Mouse (Mus musculus) heart, adult 9 months (tissue): Measurements from ENCODE around the gene Mpg.
"Not testable (repeated sequence)": the region's sequence is repeated elsewhere in the genome, so short reads cannot be mapped to it uniquely, and the experiment has no call there.

Source experiments
- DNase-seq, 2 experiments: peaks; one replicate each; pipeline ENCODE4 v3.0.0; 2022; ENCODE audit warnings: low spot score in 2 of 2

Mpg gene

GRCm38 (mm10) chr11:32226124-32226871 lies at the start of gene Mpg:
Gene Mpg, plus strand, starts transcription at chr11:32226505.
- peak; percentile 87 to 89 for DNase-seq

DNA sequence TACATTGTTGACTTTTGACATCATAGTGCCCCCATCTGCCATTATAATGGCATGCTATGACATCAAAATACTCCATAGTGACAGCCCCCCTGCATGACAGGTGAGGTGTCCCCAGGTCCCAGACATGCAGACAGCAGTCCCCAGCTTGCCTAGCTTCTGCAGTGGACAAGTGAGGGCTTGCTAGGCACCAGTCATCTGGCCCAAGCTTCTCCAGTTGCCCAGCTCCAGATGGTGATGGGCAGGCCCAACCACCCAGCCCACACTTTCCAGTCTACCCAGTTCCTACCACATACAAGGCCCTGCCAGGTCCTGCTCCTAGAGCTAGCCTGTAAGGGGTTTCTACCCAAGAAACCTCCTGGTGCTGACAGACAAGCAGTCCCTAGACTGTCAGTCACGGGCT lies 47.8 kb upstream of the Mpg start:
- DNase-seq = no peak

DNA sequence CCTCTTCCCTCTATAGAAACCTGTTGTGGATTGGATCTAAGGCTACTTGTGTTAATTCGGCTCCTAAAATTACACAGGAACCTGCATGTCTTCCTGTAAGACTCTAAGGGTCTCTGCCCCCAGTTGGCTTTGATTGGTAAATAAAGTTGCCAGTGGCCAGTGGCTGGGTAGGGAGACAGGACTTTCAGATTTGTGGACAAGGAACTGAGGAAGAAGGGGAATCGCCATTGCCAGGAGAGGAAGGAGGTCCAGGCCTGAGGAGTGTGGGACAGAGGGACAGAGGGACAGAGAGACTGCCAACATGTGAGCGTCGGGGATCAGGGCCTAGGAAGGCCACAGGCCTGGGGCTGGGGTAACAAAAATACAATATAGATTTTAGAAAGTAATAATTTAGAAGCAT lies 45.1 kb upstream of the Mpg start:
- DNase-seq = no peak

- peak; percentile 42 to 76 for DNase-seq
Observed at GRCm38 (mm10) chr11:32181973-32182868, 44.1 kb upstream of the Mpg start.

GRCm38 (mm10) chr11:32184469-32184868 lies 41.8 kb upstream of the Mpg start:
- no peak for DNase-seq

GRCm38 (mm10) chr11:32186031-32186430 lies 40.3 kb upstream of the Mpg start:
- DNase-seq = no peak

DNA sequence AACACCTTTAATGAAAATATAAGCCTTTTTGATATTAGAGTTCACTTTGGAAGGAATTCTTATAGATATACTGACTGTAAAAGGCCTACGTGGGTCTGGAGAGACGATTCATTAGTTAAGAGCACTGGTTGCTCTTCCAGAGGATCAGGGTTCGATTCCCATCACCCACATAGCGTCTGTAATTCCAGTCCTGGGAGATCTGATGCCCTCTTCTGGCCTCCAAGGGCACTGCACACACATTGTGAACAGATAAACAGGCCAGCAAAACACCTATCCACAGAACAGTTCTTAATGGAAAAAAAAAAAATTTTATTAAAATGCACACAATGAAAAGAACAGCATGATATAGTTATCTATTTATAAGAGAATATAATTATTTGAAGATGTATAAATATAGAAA lies 39.0 kb upstream of the Mpg start:
- no peak for DNase-seq

DNA sequence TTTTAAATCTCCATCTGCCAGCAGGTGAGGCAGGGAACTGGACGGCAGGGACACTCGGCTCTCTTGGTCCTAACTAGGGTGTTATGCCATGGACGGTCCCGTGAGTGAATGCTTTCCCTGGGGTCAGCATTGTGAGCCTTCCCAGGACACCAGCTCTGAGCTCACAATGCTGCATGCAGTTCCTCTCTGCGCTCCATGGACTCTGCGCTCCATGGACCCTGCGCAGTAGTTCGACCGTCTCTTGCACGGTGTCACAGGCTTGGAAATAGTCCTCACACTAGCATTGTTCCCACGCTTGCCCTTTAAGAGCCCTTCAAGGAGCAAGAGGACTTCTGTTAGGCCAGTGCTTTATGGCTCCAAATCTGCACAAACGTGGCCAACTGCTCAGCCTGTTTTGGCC lies 37.4 kb upstream of the Mpg start:
- DNase-seq = no peak

DNA sequence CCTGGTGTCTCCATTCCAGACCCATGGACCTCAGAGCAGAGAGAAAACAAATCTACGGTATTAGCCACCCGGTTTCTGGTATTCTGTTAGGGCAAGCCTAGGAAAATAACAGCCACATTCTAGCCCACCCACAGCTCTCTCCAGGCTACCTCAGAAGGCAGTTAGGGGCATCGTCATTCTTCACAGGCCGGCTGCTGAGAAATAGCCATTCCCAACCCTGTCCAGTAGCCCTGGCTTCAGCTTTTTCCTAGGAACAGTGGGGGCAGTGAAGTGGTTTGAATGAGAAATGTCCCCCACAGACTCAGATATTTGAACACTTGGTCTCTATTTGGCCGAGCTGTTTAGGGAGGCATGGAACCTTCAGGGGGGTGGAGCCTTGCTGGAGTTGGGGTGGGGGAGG lies 36.9 kb upstream of the Mpg start:
- DNase-seq = no peak

DNA sequence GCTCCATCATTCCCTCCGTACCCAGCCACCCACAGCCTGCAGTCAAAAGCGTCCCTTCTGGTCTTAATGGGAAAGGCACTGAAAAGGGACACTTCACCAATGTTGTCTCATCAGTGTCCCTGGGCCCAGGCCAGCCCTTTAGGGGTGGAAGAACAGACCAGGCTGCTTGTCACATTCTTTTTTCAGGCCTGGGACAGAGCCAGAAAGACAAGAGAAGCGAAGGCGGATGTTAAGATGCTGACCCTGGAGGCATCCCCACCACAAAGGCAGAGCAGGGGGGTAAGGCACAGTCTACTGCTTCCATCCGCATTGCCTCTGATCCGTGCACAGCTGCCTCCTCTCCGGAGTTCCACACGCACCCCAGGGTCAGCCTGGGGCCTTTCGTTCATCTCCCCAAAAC lies 36.2 kb upstream of the Mpg start:
- DNase-seq = no peak

- DNase-seq = no peak
Observed at GRCm38 (mm10) chr11:32190603-32191110, 35.6 kb upstream of the Mpg start.

- no peak for DNase-seq
Observed at GRCm38 (mm10) chr11:32193156-32193555, 33.1 kb upstream of the Mpg start.

GRCm38 (mm10) chr11:32194086-32194485 lies 32.2 kb upstream of the Mpg start:
- no peak for DNase-seq

GRCm38 (mm10) chr11:32194626-32195025 lies 31.7 kb upstream of the Mpg start:
- no peak for DNase-seq

DNA sequence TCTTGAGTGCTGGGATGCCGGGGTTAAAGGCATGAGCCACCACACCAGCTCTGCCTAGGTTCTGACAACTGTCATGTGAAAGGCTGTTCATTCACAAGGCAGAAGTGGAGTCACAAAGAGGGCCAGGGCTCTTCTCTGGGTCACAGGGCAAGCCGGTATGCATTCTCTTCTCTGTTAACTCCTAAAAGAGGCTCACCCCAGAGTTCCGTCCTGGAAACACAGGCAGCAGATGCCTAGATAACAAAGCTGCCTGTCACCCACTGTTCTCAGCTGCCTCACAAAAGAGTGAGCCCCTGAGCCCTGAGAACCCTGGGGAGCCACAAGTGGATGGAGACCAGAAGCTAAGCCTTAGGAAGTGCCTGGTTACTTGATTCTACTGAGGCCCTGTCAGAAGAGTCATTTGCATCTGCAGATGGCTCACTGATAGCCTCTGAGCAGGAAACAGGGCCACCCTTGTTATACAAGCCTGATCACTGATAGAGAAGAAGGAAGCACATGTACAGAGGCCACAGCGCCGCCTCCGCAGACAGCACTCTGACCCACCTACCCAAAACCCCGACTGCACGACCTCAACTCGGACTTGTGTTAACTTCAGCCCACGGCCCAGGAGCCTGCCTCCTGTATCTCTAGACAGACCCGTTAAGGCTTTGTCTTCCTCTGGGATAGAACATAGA lies 30.3 kb upstream of the Mpg start:
- DNase-seq = no peak

DNA sequence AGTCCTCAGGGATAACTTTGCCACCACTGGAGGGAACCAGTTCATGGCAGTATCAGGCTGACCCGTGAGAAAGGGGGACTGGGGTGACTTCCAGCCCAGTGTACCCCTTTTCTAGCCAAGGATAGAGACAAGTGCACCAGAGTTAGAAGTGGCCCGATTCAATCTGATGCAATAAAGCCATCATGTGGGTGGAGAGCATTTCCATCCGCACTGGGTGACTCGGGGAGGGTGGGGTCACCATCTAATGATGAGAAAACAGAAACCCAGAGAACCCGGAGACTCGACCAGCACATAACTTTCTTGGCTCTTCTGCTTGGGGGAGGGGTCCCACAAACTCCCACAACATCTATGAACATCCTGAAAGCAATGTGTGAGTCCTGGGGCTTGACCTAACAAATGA lies 29.6 kb upstream of the Mpg start:
- no peak for DNase-seq

DNA sequence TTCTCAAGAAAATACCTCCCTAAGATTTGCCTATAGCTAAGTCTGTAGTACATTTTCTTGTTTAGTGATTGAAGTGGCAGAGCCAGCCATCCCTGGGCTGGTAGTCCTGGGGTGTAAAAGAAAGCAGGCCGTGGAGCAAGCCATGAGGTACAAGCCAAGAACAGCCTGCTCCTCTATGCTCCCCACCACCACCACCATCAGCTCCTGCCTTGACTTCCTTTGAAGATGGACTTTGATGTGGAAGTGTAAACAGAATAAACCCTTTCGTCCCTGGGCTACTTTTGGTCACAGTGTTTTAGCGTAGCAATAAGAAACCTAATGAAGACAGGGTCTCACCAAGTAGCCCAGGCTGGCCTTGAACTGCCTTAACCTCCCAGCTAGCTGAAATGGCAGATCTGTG lies 28.5 kb upstream of the Mpg start:
- no peak for DNase-seq

DNA sequence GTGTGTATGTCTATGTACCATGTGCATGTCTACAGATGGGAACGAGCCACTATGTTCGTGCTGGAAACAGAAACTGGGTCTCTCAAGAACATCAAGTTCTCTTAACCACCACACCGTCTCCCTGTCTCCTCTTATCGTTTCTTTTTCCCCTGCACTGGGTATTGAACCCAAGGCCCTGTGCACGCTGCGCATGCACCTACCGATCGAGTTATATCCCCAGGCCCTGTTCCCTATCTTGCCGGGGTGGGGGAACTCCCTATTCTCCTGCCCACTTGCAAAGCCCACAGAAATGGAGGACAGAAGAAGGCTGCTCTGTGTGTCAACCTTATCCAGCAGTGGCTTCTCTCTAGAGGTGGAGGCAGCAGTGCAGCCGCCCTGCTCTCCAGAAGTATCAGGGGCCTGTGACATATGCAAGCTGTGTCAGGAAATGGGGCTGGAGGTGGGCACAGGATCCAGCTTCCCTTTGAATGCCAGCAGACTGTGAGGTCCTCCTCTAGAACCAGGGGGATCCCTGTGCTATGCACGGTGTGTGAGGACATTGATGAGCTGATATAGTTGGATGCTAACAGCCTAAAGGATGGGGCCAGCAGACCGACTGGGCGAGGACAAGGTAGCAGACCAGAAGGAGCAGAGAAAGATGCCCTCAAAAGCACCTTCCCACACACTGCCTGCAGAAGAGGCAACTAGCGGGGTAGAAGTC lies 27.9 kb upstream of the Mpg start:
- DNase-seq = no peak

GRCm38 (mm10) chr11:32199230-32199629 lies 27.1 kb upstream of the Mpg start:
- DNase-seq = no peak

DNA sequence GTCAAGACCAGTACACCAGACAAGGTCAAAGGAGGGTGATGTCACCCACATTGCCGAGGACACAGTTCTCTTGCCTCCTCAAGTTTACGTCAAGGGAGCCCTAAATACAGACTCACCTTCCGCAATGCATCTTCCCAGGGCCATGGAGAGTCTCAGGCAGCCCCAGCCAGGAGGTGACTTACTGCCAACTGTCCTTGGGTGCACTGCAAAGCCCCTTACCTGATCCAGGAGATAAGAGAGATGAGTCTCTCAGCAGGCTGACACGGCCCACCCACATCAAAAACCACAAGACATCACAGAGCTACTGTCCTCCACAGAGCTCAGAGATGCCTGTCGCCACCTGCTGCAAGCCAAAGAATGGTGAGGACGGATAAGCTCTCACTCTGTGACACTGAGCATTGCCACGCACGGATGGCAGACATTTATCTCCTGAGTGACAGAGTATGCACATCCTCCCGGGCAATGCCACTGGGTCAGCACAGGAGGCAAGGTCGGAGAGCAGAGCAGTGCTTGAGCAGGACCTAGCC lies 26.2 kb upstream of the Mpg start, which contains the start of gene Il9r:
Il9r (minus strand) TSS at position 205 of the 527 bp plus-strand sequence.
- no peak for DNase-seq

GRCm38 (mm10) chr11:32200992-32201391 lies 25.3 kb upstream of the Mpg start:
- not testable (repeated sequence) for DNase-seq
